Mouse (Mus musculus): ENCODE data around the gene Cgref1.

DNA sequence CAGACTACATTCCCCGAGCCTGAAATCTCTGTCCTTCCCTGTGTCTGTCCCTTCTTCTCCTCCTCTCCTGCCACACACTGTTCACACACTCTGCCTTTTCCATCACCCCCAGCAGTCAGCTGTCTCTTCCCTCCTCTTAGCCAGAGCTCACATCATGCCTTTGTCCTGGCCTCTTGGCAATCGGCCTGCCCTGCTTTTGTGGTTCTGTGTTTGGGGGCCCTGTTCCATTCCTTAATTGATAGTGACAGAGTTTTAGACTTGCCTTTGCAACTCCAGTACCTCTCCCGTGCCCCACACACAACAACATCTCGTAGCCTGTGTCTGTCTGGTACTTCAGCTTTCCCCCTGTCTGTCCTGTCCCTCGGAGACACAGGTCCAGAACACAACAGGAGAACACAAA lies 33.2 kb downstream of the Cgref1 start:
- TF ChIP-seq POLR2A (IDR thresholded peaks at IDR 0.05; ENCODE audit: borderline replicate concordance, extremely low read depth, low read depth, low read length) = no peak
- TF ChIP-seq CTCF (IDR thresholded peaks at IDR 0.05; ENCODE audit: insufficient read depth, low read length) = no peak

Data from lung, adult 2 months (tissue).